Mouse (Mus musculus): ENCODE data around the gene Syndig1l.

The Syndig1l gene

GRCm38 (mm10) chr12:84698319-84699081, at the start of gene Syndig1l:
Gene Syndig1l (minus strand): TSS chr12:84698831.
- in situ Hi-C loops (cut with MboI), result no loop called here

GRCm38 (mm10) chr12:84748134-84748533, 49.5 kb upstream of the Syndig1l start:
- in situ Hi-C loops (cut with MboI), result no loop called here

GRCm38 (mm10) chr12:84745700-84746099, 47.1 kb upstream of the Syndig1l start:
- in situ Hi-C loops (cut with MboI), result no loop called here

- in situ Hi-C loops (cut with MboI), result no loop called here
Measured at GRCm38 (mm10) chr12:84743496-84743895, 44.9 kb upstream of the Syndig1l start.

GRCm38 (mm10) chr12:84733366-84733765, 34.7 kb upstream of the Syndig1l start:
- in situ Hi-C loops (cut with MboI), result no loop called here

- in situ Hi-C loops (cut with MboI), result no loop called here
Measured at GRCm38 (mm10) chr12:84728421-84728820, 29.8 kb upstream of the Syndig1l start.

GRCm38 (mm10) chr12:84727434-84727833, 28.8 kb upstream of the Syndig1l start:
- in situ Hi-C loops (cut with MboI), result no loop called here

GRCm38 (mm10) chr12:84726986-84727385, 28.4 kb upstream of the Syndig1l start:
- in situ Hi-C loops (cut with MboI), result no loop called here

- in situ Hi-C loops (cut with MboI), result no loop called here
Measured at GRCm38 (mm10) chr12:84726391-84726790, 27.8 kb upstream of the Syndig1l start.

- in situ Hi-C loops (cut with MboI), result no loop called here
Measured at GRCm38 (mm10) chr12:84718462-84719244, 20.0 kb upstream of the Syndig1l start.

- in situ Hi-C loops (cut with MboI), result no loop called here
Measured at GRCm38 (mm10) chr12:84714578-84714977, 15.9 kb upstream of the Syndig1l start.

GRCm38 (mm10) chr12:84709842-84710439, 11.3 kb upstream of the Syndig1l start:
- in situ Hi-C loops (cut with MboI), result no loop called here

- in situ Hi-C loops (cut with MboI), result no loop called here
Measured at GRCm38 (mm10) chr12:84707804-84708203, 9.2 kb upstream of the Syndig1l start.

GRCm38 (mm10) chr12:84706886-84707285, 8.3 kb upstream of the Syndig1l start:
- in situ Hi-C loops (cut with MboI), result no loop called here

- in situ Hi-C loops (cut with MboI), result no loop called here
Measured at GRCm38 (mm10) chr12:84702586-84702985, 4.0 kb upstream of the Syndig1l start.

- in situ Hi-C loops (cut with MboI), result no loop called here
Measured at GRCm38 (mm10) chr12:84692141-84692540, 6.5 kb downstream of the Syndig1l start.

GRCm38 (mm10) chr12:84691347-84691746, 7.3 kb downstream of the Syndig1l start:
- in situ Hi-C loops (cut with MboI), result no loop called here

- in situ Hi-C loops (cut with MboI), result no loop called here
Measured at GRCm38 (mm10) chr12:84689051-84689450, 9.6 kb downstream of the Syndig1l start.

- in situ Hi-C loops (cut with MboI), result no loop called here
Measured at GRCm38 (mm10) chr12:84687531-84687930, 11.1 kb downstream of the Syndig1l start.

- in situ Hi-C loops (cut with MboI), result no loop called here
Measured at GRCm38 (mm10) chr12:84686176-84686575, 12.5 kb downstream of the Syndig1l start.

- in situ Hi-C loops (cut with MboI), result no loop called here
Measured at GRCm38 (mm10) chr12:84684569-84684968, 14.1 kb downstream of the Syndig1l start.

- in situ Hi-C loops (cut with MboI), result no loop called here
Measured at GRCm38 (mm10) chr12:84676011-84676410, 22.6 kb downstream of the Syndig1l start.
